Mouse (Mus musculus) ES-CJ7 (cell line): ENCODE results near the gene Scn11a.

Experiments used
- DNase-seq: peaks from one replicate; pipeline ENCODE4 v3.0.0; 2011; ENCODE audit warnings: low read depth, low spot score

Gene Scn11a

DNA sequence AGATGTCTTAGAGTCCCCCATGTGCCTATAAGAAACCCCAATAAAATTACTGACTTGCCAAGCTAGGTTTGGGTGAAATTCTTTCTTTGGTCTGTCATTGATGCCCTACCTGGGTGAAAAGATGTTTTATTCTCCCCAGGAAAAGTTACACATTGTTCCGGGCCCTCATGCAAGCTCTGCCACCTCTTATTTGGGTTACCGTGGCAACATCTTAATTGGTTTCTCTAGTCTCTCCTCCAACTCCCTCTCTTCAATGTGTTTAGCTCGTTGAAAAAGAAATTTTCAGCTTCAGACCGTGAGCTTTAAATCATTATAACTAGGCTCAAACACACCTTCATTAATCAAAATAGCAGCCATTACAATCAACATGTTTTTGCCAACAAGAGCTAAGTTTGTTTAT lies 28.5 kb downstream of the Scn11a start:
- DNase-seq, result no peak

DNA sequence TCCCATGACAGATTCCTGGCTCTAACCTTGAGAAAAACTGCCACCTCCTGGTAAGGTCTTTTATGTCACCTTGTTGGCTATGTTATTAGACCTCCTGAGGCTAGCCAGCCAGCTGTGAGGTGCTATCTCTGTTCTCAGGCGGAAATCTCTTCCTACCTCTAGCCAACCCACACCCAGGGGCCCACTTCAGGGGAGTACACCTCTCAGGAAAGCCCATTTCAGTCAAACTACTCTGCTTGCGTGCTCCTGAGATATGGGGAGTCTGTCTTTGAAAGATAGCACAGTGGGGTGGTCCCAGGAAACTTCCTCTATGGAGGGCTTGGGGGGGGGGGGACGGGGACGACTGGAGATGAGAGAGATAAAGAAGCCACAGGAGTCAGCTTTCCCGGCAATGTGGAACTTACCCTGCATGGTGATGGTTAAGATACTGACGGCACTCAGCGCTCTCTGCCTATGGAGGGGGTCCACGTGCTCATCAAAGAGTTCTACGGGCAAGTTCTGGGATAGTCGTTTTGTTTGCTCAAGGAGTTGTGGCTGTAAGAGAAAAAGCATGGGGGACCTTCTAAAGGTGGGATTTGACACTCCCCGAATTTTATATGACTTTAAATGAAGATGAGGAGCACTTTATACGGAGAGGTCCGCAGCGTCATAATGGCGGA lies 29.9 kb downstream of the Scn11a start:
- no peak for DNase-seq

DNA sequence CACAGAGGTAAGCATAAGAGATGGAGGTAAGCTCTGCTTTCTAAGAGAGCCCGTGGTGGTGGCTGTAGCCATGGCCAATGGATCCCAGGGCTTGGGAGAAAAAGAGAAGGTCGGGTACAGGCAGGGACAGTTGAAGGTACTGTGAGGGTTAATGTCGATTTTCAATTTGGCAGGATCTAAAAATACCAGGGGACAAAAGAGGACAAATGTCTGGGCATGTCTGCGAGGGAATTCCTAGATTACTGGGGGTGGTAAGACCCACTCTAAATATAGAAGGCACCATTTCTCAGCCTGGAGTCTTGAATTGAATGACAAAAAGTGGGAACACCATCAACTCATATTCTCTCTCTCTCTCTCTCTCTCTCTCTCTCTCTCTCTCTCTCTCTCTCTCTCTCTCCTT lies 30.8 kb downstream of the Scn11a start:
- no peak for DNase-seq

DNA sequence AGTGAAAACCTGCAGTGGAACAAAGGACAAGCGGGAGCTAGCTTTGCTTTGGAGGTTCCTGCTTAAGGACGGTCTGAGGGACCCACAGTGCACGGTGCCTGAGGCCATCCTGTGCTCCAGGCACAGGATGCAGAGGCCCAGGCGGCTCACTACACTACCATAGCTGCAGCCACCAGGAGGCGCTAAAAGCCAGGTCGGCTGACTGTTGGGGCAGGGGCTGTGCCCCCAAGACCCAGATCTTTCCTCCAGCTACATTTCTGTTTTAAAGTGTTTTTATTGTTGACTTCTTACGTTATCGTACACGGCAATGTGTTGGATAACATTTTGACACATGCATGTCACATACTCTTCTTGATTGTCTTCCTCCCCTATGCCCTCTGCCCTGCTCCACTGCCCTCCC lies 32.8 kb downstream of the Scn11a start:
- peak; percentile 68 for DNase-seq

- DNase-seq, result no peak
Observed at GRCm38 (mm10) chr9:119780901-119781300, 44.4 kb downstream of the Scn11a start.

DNA sequence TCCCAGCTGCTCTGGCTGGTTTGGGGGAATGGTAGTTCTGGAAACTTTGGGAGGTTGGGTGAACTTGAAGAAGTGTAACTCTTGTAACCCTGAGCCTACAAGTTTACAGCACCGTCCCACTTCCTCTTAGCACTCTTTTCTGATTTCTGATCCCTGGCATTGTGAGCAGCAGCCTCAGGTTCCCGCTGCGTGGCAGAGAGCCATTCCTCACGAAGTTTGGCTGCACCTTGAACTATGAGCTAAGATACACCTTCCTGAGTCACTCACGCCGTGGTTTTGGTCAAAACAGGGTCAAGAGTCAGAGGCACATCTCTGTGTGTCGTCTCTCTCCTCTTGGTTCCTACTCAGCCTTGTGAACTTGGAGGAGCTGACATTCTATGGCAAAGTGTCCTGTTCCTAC lies 48.6 kb downstream of the Scn11a start:
- no peak for DNase-seq

- DNase-seq, result peak; percentile 79
Observed at GRCm38 (mm10) chr9:119768585-119768984, 56.7 kb downstream of the Scn11a start.

DNA sequence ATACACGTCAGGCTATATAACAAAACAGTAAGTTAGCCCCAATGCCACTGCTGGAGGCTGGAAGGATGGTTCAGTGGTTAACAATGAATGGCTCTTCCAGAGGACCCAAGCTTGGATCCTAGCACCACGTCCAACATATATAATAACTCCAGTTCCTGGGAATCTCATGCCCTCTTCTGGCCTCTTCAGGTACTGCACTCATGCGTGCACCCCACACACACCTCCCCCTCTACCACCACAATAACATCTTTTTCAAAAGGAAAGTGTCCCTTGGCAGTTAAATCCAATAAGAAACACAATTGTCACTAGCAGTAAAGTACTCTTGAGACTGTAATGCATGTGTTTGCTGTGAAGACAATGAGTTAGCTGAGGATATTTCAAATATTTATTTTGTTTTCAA lies 65.0 kb downstream of the Scn11a start:
- DNase-seq, result peak; percentile 15

DNA sequence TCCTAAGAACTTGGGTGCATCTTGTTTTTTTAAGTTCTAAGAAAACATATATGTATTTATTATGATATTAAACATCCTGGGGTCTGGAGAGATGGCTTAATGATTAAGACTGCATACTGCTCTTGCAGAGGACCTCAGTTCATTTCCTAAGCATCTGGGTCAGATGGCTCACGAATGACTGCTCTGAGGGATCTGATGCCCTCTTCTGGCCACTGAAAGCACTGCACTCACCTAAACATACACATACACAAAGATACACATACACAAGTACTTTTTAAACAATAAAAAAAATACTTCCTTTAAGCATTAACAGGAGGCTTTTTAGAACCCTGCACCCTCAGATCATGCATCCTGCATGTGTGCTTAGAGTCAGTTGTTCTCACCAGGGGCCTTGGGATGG lies 65.8 kb downstream of the Scn11a start:
- peak; percentile 18 for DNase-seq

GRCm38 (mm10) chr9:119751507-119751906 lies 73.7 kb downstream of the Scn11a start:
- peak; percentile 62 for DNase-seq

DNA sequence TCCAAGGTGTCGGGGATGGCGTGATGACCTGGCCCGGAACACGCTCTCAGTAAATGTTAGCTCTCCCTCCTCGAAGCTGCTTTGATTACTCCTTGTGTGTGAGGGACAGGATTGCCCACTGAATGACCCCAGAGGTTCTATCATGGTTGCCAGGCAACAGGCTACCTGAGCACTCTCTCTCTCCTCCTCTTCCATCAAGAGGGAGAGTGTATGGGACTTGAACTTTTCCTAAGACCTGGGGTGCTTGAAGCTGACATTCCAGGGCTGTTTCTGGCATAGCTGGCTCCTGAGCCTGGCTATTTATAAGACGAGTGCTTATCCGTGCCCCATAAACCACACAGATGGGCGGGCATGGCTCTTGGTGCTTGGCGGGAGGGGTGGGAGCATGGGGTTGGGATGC lies 76.1 kb downstream of the Scn11a start:
- DNase-seq, result no peak

GRCm38 (mm10) chr9:119743900-119744299 lies 81.4 kb downstream of the Scn11a start:
- no peak for DNase-seq

DNA sequence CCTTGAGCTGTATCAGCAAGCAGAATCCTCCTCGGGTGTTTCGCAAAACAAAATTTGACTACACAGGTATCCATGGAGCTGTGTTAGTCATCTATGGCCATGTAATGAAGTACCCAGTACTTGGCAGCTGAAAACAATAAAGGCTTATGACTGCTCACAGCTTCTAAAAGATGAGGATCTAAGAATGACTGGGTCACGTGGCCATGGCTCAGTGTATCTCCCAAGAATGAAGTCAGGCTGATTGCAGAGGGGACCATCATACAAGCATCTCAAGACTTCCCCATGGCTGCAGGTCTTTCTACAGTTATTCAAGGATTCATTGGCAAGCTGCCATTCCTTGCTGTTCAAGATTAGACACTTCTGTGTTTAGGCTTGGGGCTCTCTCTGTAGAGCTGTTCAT lies 81.9 kb downstream of the Scn11a start:
- DNase-seq, result no peak

GRCm38 (mm10) chr9:119741101-119741786 lies 84.0 kb downstream of the Scn11a start:
- DNase-seq, result no peak

- no peak for DNase-seq
Observed at GRCm38 (mm10) chr9:119728412-119729097, 96.7 kb downstream of the Scn11a start.

- no peak for DNase-seq
Observed at GRCm38 (mm10) chr9:119726990-119727389, 98.3 kb downstream of the Scn11a start.

DNA sequence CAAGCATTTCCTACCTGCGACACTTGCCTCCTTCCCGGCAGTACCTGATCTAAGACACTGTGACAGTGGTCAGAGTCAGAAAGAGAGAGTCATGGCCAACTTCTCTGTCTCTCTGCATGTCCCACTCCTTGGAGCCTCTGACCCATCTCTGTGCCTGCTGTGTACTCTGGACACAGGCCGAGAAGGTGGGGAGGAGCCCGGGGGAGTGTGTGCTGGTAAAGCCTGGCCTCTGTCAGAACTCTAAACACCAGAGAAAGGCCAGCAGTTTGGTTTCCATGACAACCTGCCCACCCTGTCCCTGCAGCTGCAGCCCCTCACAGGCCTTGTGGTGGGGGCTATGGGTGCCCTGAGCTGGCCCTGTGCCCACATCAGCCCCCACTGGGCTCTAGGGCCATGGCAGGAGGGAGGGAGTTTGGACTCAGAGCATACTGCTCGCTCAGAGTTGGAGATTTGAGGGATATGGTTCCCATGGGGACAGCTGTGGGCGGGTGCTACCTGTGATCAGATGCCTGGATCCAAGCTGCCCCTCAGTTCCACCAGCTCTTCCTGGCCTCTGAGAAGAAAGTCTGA lies 99.9 kb downstream of the Scn11a start:
- DNase-seq, result no peak

DNA sequence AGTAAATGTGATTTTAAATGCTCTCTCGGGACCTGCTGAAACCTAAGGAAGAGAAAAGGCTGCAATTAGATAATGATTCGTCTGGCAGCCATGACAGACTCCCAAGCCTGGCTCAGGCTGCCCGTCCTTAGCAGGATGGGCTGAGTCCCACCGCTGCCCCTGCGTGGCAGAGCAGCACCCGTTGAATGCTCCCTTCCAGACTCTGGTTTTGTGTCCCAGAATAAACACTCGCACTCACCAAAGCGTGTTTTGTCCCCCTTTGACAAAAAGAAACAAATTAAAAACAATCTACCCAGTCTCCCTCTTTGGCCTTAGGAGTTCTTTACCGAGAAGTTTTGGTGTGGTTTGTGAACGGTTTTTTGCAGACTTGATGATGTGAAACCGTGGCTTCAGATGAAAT lies 106.0 kb downstream of the Scn11a start, which contains the start of gene Scn10a:
Scn10a (minus strand) TSS at position 101 of the 400 bp plus-strand sequence.
- no peak for DNase-seq

DNA sequence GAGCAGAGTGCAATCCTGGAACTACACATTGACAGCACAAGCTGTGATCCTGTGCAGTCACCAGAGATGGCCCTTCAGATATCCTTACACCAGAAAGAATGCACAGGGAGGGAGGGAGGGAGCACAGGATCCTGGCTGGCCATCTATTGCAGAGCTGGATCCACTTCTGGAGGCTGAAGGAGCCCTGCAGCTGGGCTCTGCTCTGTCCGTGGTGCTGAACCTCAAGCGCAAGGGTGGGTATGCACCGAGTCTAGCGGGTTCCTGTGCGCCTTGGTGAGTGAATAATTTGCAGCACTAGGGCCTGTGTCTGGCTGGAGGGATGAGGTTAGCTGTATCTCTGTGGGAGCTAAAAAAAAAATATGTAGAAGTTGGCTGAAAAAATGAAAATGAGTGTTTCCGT lies 118.6 kb downstream of the Scn11a start:
- peak; percentile 59 for DNase-seq
